Mouse (Mus musculus): ENCODE data around the gene 1700025B11Rik.
"Not testable (repeated sequence)": the region's sequence is repeated elsewhere in the genome, so short reads cannot be mapped to it uniquely, and the experiment has no call there.

The 1700025B11Rik gene

DNA sequence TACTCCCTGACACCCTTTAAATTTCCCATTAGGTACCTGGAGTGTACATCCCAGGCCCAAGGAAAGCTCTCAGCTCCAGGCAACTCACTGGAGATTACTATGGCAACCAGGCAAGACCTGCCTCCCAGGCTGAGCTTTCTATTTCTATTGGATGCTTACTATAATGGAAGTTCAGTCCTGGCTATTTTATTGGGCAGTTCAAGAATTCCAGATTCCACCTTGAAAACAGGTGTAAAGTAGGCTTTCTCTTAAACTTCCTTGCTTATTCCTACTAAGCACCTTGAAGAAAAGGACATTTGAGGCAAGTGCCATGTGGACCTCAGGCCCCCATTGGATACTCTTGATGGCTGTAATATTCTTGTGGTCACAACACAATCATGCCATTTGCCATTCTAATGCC, at the start of gene 1700025B11Rik:
1700025B11Rik (minus strand) TSS at position 101 of the 400 bp plus-strand sequence.
- ChIA-PET CTCF (no interaction called here), POLR2A (interaction anchor here in 1 of 4 experiments (0.8 kb wide), 1 partner anchor 16 kb away, joined by 3 read pairs; no protein-coding TSS in a partner anchor)

DNA sequence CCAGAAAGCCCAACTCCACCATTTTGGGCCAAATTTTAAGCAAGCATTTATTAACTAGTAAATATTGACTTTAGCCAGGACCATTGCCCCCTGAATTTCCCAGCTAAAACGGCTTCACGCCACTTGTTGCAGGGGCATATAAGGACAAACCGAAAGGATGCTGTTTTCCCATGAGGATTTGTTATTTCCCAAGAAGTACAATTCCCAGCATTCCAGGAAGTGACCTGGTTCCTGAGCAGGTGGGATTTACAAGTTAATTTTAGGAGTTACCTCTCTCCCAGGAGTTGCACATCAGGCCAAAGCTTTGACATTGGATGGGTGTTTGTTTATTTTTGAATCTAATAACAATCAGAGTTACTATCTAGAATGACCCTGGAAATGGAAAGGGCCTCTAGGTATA, 44.4 kb upstream of the 1700025B11Rik start:
- ChIA-PET POLR2A (no interaction called here), CTCF (no interaction called here)

DNA sequence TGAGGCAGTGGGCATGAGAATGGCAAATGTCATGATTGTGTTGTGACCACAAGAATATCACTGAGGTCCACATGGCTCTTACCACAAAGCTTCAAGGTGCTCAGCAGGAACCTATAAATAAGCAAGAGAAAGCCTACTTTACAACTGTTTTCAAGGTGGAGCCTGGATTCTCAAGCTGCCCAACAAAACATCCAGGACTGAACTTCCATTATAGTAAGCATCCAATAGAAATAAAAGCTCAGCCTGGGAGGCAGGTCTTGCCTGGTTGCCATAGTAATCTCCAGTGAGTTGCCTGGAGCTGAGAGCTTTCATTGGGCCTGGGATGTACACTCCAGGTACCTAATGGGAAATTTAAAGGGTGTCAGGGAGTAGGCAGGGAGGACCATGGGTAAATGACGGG, 37.3 kb upstream of the 1700025B11Rik start, which contains the start of gene Gm36245:
Gm36245 (plus strand) TSS at position 301 of the 400 bp plus-strand sequence.
- POLR2A ChIA-PET: interaction anchor here in 1 of 4 experiments (0.6 kb wide), 1 partner anchor 231 kb away, joined by 3 read pairs; no protein-coding TSS in a partner anchor
- CTCF ChIA-PET: interaction anchor here in 2 of 4 experiments (0.5 to 0.6 kb wide), 3 partner anchors 231 to 983 kb away, joined by 3 read pairs; no protein-coding TSS in a partner anchor

DNA sequence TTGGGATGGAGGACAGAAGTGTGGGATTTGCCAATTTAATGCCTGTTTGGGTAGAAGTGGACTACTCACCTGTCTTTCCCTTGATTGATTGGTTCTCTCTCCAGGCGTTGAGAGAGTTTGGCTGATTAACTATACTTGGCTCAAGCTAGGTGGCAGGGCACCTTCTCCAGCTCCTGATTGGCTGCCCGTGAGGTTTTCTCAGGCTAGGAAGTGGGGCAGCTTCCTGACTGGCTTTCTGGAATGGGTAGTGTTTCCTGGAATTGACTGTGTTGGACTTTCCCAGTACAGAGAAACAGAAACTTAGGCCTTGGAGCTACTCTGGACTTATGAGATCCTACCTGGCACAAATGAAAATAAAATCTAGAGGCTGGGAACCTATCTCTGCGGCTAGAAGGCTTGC, 36.7 kb upstream of the 1700025B11Rik start:
- POLR2A ChIA-PET: no interaction called here
- CTCF ChIA-PET: interaction anchor here in 2 of 4 experiments (0.6 kb wide), 2 partner anchors 236 to 646 kb away, joined by 3 read pairs; no protein-coding TSS in a partner anchor

DNA sequence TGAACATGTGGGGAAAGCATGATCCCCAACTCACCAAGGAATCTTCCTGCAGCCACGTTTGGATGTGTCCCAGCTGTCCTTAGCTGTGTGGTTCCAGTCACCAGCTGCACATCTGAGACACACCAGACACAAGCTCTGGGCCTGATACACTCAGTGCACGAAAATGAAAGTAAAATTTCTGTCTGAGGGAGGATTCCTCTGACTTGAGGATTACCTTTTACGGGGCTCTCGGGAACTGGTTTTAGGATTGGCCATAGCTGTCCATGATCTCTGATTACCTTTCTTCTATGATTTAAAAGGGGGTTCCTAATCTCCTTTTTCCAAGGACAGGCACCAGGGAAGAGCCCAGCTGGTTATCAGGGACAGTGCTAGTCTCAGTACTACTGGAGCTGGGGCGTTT, 34.3 kb upstream of the 1700025B11Rik start, which contains the start of gene Apol10b:
Apol10b (minus strand) TSS at position 165 of the 400 bp plus-strand sequence.
- ChIA-PET CTCF (no interaction called here), POLR2A (interaction anchor here in 1 of 4 experiments (0.6 kb wide), 1 partner anchor 257 kb away, joined by 3 read pairs; no protein-coding TSS in a partner anchor)

DNA sequence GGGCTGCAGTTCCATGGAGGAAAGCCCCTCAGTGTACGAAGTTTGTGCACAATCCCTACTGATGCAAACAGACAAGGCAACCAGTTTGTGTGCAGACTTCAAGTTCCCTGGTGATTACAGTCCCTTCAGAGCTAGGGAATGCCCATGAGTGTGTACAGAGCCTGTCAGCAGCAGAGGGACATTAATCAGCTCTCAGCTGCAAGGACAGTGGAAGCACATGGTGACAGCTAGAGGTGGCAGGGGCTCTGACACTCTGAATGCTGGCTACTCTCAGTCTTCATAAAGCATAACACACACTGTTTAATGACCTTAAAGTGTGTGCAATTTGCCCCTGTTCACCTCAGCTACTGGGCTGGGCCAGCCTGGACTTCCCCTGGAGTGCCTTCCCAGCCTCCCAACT, 31.9 kb upstream of the 1700025B11Rik start:
- ChIA-PET POLR2A (no interaction called here), CTCF (interaction anchor here in 1 of 4 experiments (0.6 kb wide), 1 partner anchor 361 kb away, joined by 3 read pairs; no protein-coding TSS in a partner anchor)

DNA sequence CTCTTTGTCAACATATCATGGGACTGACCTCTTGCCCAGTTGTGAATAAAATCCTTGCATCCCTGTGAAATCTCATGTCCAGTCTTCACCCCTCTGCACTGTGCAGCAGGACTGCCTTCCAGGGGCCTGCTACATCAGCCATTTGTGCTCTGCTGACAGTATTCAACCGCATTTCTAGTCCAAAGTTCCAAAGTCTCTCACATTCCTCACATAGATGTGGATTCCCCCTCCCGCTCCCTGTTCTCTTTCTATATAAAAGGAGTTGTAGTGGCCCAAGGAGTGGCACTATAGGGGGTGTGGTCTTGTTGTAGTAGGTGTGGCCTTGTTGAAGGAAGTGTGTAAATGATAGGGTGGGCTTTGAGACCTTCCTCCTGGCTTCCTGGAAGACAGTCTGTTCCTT, 29.2 kb upstream of the 1700025B11Rik start:
- ChIA-PET POLR2A (no interaction called here), CTCF (interaction anchor here in 1 of 4 experiments (0.6 kb wide), 1 partner anchor 599 kb away, joined by 3 read pairs; no protein-coding TSS in a partner anchor)

DNA sequence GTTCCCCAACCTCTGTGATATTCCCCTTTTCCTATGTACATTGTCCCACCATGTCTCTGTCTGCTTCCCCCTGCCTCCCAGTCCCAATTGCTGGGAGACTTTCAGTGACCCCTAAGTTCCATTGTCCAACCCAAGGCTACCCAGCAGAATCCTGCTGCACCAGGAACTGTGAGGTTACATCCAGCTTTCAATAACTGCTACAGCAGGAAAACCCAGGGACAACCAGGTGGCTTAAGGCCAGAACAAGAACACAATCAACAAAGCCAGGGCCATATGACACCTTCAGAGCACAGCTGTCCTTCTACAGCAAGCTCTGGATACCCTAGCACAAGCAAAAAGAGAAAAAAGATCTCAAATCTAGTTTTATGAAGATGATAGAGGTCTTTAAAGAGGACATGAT, 27.3 kb upstream of the 1700025B11Rik start:
- ChIA-PET CTCF (no interaction called here), POLR2A (no interaction called here)

DNA sequence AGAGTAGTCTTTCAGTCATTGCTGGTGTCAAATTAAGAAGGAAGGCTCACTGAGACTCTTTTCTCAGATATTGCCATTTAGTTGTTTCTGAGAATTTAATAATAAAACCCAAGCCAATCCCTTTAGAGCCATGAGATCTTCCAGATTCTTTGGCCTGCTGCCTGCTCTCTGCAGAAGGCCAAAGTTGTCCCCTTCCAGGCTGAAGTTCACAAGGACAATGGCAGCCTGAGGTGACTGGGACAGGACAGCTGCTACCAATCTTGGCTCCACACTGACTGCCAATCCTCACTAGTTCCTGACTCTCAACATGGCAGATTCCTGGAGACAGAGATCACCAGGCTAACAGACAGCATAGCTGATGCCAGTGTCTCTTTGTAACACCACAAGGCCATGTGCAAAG, 25.3 kb upstream of the 1700025B11Rik start:
- ChIA-PET CTCF (no interaction called here), POLR2A (no interaction called here)

DNA sequence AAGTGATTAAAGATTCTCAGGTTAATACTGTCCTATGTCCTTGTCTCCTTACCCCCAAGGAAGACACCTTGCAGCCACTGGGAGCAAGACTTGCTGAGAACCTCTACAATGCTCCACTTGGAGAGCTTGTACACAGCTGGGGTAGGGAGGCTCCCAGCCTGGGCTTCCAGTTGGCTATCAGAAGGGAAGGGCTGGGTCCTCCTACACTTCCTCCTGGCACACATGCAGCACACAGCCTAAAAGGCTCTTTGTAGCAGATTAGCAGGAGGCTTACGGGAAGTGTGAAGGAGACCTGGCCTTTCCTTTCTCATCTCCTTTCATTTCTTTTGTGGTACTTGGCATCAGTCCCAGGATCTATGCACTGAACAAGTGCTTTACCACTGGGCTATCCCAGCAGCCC, 20.0 kb upstream of the 1700025B11Rik start:
- ChIA-PET POLR2A (no interaction called here), CTCF (interaction anchor here in 1 of 4 experiments (0.5 kb wide), 1 partner anchor 784 kb away, joined by 5 read pairs; no protein-coding TSS in a partner anchor)

DNA sequence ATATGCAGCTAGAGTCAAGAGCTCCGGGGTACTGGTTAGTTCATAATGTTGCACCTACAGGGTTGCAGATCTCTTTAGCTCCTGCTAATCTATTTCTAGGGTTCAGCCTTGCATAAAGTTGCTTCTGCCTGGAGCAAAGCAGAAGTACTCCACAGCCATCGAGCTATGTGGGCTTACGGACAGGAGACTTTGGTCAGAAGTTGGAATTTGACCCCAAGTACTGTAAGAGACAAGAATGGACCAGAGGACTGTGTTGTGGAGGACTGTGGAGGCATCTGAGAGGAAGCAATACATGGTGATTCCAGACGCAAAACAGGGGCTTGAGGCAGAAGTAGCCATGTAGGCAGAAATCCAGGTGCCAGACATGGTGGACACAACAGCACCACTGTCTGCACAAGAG, 17.6 kb upstream of the 1700025B11Rik start:
- ChIA-PET POLR2A (no interaction called here), CTCF (no interaction called here)

DNA sequence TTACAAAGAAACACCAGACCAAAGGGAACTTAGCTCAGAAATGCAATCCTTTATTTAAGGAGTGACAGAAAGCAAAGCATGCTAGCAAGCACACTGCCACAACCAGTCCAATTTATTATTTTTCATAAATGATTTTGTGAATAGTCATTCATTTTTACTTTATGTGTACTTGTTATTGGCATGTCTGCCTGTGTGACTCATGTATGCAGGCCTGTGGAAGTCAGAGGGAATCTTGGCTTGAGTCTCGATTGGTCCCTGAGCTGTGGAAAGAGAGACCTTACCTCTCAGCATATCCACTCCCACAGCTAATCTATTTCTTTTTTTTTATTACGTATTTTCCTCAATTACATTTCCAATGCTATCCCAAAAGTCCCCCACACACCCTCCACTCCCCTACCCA, 17.1 kb upstream of the 1700025B11Rik start:
- POLR2A ChIA-PET: no interaction called here

DNA sequence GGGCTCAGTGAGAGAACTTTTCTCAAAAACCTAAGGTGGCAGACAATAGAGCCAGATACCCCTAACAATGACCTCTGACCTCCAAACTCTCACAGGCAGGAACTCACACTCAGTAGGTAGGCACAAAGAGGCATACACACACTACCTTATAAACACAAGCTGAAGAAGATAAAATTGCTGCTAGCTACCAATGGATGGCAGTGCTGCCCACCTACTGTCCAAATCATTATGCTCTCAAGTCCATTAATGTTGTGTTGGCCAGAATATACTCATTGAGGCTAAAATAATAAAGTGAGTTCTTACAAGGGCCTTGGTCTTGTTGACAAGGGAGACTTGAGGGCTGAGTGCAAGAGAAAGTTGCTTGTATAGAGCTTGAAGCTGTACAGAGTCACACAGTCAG, 1.5 kb upstream of the 1700025B11Rik start:
- ChIA-PET CTCF (interaction anchor here in 1 of 4 experiments (0.7 kb wide), 1 partner anchor 435 kb away, joined by 4 read pairs; no protein-coding TSS in a partner anchor), POLR2A (no interaction called here)

More for the DNA sequence above, 17.1 kb upstream of the 1700025B11Rik start:
- CTCF ChIA-PET: no interaction called here

DNA sequence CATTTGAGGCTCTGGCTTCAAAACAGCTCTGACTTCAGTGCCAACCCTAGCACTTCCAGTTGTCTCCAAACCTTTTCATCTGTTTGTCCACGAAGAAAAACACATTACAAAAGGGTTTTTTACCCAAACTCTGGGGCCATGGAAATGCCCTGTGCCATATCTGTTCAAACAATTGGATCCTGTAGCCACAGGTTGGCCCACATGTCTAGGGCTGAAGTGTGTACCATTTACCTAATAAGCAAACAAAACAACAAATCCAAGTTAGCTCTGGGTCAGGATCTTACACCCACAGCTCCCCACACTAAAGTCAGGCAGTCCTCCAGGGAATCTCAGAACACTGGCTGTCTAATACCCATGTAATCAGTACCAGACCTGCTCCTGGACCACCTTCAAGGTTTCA, 22.5 kb downstream of the 1700025B11Rik start:
- CTCF ChIA-PET, POLR2A ChIA-PET: not testable (repeated sequence)

DNA sequence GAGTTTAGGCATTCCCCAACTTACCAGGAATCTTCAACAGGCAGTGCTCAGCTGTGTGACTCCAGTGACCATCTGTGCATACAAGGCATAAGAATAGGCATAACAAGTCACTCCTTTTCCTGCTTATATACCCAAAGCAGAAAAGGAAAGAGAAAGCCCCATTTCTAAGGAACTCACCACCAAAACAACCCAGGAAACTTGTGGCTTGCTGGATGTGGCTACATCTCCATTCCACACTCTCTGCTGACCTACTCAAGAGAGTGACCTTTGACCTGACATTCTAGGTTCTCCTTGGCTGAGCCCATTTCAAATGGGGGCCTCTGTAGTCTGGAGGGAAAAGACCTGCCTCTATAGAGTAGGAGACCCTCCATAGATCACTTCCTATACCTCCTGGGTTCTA, 28.5 kb downstream of the 1700025B11Rik start, which contains the start of gene Apol7c:
Apol7c (minus strand) TSS at position 101 of the 400 bp plus-strand sequence.
- ChIA-PET POLR2A (no interaction called here), CTCF (no interaction called here)

DNA sequence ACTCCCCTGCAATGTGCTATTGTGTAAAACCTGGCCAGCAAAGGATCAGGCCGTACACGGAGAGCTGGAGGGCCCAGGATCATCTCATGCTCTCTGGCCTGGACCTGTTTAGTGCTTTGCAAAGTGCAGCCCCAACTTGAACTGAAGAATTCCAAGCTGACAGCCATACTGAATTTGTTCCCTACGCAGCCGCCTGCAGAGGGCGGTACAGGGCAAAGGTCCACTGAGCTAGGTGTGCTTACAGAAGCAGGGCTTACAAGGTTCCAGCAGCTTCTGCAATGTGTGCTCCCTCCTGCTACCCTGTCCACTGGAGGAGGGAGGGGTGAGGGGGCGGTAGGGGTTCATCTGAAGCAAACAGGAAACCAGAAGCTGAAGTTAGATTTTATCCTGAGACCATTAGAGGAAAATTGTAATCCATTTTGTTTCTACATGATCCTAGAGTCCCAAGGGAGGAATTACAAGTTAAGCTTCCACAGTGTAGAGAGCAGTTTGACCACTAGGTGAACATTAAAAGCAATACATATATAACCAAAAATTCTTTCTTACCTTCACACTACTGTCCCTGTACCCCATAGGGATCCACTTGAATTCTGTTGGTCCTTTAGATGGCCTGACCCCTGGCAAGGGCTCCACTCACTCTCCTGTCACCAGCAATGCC, 38.4 kb downstream of the 1700025B11Rik start:
- POLR2A ChIA-PET: interaction anchor here in 1 of 4 experiments (0.7 kb wide), 1 partner anchor 156 kb away, joined by 7 read pairs; no protein-coding TSS in a partner anchor
- CTCF ChIA-PET: interaction anchor here in 3 of 4 experiments (0.6 to 1.3 kb wide), 15 partner anchors 105 to 716 kb away, joined by 3 to 5 read pairs (median 4); partner anchors contain the start of genes Apol7a (in 1 of the 3) and Apol8 (in 1 of the 3)

DNA sequence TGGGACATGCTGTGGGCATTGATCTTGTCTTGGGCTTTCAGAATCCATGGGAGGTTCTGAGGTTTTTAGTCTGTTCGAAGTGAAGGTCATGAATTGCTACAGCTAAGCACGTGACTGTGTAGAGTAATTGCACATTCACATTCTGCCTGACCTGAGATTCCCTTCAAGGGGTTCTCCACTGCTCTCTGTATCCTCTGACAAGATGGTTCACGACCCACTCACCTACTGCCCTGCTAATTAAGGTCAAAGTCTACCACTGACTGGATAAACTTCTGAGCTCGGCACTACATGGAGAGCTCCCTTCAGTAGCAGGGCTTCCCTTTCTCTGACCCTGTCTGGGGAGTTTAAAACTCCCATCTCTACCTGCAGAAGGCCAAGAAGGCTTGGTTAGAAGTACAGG, 41.1 kb downstream of the 1700025B11Rik start:
- POLR2A ChIA-PET: interaction anchor here in 1 of 4 experiments (0.6 kb wide), 1 partner anchor 149 kb away, joined by 3 read pairs; no protein-coding TSS in a partner anchor
- CTCF ChIA-PET: not testable (repeated sequence)

All from embryonic stem cell, embryonic (primary cell).